Mouse (Mus musculus) kidney, adult 11 months (tissue): ENCODE data around the gene Pgp.

Experiments used
- DNase-seq: peaks from one replicate; pipeline ENCODE4 v3.0.0; 2022

The Pgp gene

GRCm38 (mm10) chr17:24462932-24463331, 7.3 kb upstream of the Pgp start:
- DNase-seq, result no peak

- DNase-seq, result peak; percentile 46
These were observed 6.6 kb upstream of the Pgp start for GRCm38 (mm10) chr17:24463374-24464133.

- DNase-seq, result no peak
These were observed 1.5 kb upstream of the Pgp start for GRCm38 (mm10) chr17:24468636-24469246.

- DNase-seq, result no peak
These were observed 769 bp upstream of the Pgp start for GRCm38 (mm10) chr17:24469336-24469909.

GRCm38 (mm10) chr17:24470701-24471527, 722 bp downstream of the Pgp start:
- peak; percentile 33 for DNase-seq

GRCm38 (mm10) chr17:24472512-24472911, 2.3 kb downstream of the Pgp start:
- peak; percentile 94 for DNase-seq

- DNase-seq, result no peak
These were observed 3.6 kb downstream of the Pgp start, which contains the start of gene Bricd5 for GRCm38 (mm10) chr17:24473612-24474275. Gene Bricd5 (plus strand): TSS chr17:24473884.

- DNase-seq, result no peak
These were observed 4.4 kb downstream of the Pgp start for GRCm38 (mm10) chr17:24474557-24474956.

GRCm38 (mm10) chr17:24475586-24475985, 5.4 kb downstream of the Pgp start:
- DNase-seq, result no peak

- no peak for DNase-seq
These were observed 6.0 kb downstream of the Pgp start for GRCm38 (mm10) chr17:24476022-24476776.

GRCm38 (mm10) chr17:24477053-24477984, 7.1 kb downstream of the Pgp start:
- DNase-seq, result no peak

GRCm38 (mm10) chr17:24477985-24478600, 7.9 kb downstream of the Pgp start:
- DNase-seq, result peak; percentile 41

- peak; percentile 95 for DNase-seq
These were observed 8.6 kb downstream of the Pgp start, which contains the start of gene Mlst8 for GRCm38 (mm10) chr17:24478663-24479380. Gene Mlst8 (minus strand): TSS chr17:24479078.

GRCm38 (mm10) chr17:24479431-24479830, 9.2 kb downstream of the Pgp start:
- no peak for DNase-seq

GRCm38 (mm10) chr17:24480201-24480826, 10.1 kb downstream of the Pgp start:
- no peak for DNase-seq

GRCm38 (mm10) chr17:24481027-24481815, 11.0 kb downstream of the Pgp start:
- no peak for DNase-seq

GRCm38 (mm10) chr17:24483495-24483894, 13.3 kb downstream of the Pgp start:
- DNase-seq, result no peak
